Mouse (Mus musculus): Measurements from ENCODE around the gene Lgals3. TPM values are rescaled to one million over a fixed set of nuclear protein-coding genes. Genes with fewer than 3 reads are reported as not detected.
"Not testable (repeated sequence)": the region's sequence is repeated elsewhere in the genome, so short reads cannot be mapped to it uniquely, and the experiment has no call there.

Gene Lgals3
- total RNA-seq (2021) = 1 to 10 TPM; 4.8 to 5.8 TPM
- long read RNA-seq, experiment 1, partial matches to known transcripts = 1 of 5 reads
- long read RNA-seq, experiment 1, other reads (novel, unspliced or antisense) = 0 of 5 reads
- long read RNA-seq, experiment 2, partial matches to known transcripts = 0 of 4 reads
- long read RNA-seq, experiment 2, other reads (novel, unspliced or antisense) = 0 of 4 reads

DNA sequence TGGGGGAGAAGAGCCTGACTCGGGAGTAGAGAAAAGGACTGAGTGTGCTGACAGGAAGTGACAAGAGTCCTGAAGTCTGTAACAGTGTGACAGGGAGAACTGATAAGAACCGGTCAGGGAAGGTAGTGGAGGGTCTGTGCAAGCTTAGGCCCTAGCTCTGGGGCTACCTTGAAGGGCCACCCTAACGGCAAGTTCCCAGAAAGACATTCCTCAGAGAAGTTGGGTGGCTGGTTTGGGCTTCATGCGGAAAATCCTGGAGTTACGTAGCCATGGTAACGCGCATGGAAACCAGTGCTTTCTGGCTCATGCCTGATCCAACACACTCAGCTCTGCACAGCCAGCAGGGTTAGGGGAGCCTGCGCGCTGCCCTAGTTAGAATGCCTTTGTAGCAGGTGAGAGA, at the start of gene Lgals3:
Lgals3 (plus strand) TSS at position 291 of the 400 bp plus-strand sequence.
- peak in 1 of 2 experiments; percentile 22 for DNase-seq
- intact Hi-C loops (cut with DNase I) = no loop called here

- DNase-seq = no peak
- intact Hi-C loops (cut with DNase I) = no loop called here
These were observed 48.2 kb upstream of the Lgals3 start for GRCm38 (mm10) chr14:47319362-47319761.

- intact Hi-C loops (cut with DNase I); DNase-seq: not testable (repeated sequence)
These were observed 46.0 kb upstream of the Lgals3 start for GRCm38 (mm10) chr14:47321581-47321980.

DNA sequence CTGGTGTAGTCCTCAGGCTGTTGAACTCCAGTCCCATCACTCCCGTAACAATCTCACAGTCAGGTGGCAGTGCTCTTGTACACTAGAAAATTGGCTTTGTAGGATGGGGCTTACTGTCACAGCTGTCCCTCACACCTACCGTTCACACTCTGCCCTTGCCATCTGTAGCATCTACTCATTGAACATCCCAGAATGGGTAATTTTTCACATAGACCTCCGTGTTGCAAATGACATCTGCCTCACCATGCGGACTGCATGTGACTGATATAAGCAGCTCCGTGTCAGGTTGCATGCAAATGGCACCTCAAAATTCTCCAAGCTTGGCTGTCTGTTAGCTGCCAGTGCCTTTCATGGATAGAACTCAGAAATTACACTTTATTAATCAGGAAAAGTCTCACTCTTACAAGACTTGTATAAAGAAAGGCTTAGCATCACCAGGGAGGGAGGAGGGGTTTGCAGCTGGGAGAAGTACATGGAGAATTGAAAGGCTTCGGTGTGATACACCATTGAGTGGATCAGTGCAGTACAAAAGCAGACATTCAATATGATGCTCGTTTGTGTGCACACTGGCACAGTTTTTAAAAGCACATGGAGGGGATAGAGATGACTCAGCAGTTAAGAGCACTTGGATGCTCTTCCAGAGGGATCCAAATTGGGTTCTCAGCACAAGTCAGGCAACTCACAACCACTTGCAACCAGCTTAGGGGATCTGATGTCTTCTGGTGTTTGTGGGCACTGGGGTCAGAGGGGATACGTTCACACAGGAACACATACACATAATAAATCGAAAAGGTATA, 41.4 kb upstream of the Lgals3 start:
- intact Hi-C loops (cut with DNase I) = no loop called here
- no peak for DNase-seq

DNA sequence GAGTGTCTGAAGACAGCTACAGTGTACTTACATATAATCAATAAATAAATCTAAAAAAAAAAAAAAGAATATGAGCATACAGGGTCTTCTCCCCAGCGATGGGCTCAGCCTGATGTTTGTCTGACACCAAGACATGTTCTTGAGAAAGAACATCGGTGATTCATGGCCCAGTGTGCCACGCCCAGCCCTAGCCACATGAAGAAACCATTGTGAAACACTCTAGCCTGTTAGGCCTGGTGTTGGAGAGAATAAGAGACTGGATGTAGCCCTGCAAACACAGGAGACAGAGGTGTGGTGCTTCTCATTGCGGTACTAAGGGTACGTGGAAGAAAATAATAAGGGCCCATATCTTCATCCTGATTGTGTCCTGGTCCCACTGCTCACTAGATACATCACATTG, 40.2 kb upstream of the Lgals3 start:
- intact Hi-C loops (cut with DNase I) = no loop called here

DNA sequence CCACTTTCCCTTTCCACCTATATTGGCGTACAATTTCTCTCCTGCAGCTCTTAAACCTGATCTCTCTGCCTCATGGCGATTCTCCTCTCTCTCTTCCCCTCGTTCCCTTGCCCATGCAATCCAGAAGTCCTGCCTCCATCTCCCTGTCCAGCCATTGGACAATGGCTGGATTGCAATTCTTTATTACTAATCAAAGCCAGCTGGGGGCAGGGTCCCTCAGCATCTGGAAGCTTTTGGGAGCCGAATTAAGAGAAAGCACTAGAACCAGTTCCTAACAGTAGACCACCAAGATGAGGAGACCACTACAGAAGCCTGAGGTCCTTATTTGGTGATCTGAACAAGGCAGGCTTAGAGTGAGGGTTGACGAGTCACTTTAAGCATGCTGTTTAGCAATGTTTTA, 35.6 kb upstream of the Lgals3 start:
- intact Hi-C loops (cut with DNase I) = loop anchor here (10.0 kb wide), 1 partner anchor 133 kb away; no protein-coding TSS in a partner anchor
- DNase-seq = no peak

More for the DNA sequence above, 40.2 kb upstream of the Lgals3 start:
- no peak for DNase-seq

DNA sequence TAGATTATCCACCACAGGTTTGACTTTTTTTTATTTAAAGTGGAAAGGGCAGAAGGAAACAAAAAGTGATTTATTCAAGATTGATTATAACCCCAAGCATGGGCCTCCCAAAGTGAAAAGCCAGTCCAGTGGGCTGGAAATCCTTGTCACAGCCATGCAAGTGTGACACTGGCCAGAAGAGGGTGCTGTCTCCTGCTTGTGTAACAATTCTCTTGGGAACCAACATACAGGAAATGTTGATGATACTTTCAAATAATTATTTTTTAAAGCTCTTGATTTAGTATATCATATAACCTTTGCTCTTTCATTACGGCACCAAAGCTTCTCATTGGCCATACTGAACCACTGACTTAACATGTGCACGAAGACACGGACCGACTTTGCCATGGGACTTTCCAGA, 32.7 kb upstream of the Lgals3 start:
- DNase-seq = peak; percentile 52 to 77
- intact Hi-C loops (cut with DNase I) = loop anchor here (1.0 to 10.0 kb wide), 3 partner anchors 61 to 197 kb away; no protein-coding TSS in a partner anchor

DNA sequence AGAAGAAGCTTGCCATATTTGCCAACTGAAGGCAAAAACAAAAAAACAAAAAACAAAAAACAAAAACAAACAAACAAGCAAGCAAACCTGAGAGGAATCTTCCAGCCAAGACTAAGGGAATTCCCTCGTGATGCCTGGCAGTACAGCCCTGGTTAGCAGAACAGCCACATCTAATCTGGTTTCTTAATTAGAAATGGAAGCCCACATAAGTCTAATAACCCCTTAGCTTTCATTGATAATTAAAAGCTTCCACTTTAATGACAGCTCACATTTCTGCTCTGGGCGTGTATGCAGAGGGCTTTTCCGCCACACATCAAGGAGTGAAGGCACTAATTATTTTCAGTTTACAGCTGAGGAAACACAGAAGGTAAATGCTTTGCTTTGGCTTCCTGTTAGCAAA, 32.3 kb upstream of the Lgals3 start:
- DNase-seq = no peak
- intact Hi-C loops (cut with DNase I) = loop anchor here (1.0 to 10.0 kb wide), 3 partner anchors 61 to 197 kb away; no protein-coding TSS in a partner anchor

GRCm38 (mm10) chr14:47340231-47340925, 27.2 kb upstream of the Lgals3 start:
- no peak for DNase-seq
- intact Hi-C loops (cut with DNase I) = no loop called here

- no peak for DNase-seq
- intact Hi-C loops (cut with DNase I) = no loop called here
These were observed 25.7 kb upstream of the Lgals3 start for GRCm38 (mm10) chr14:47341811-47342291.

DNA sequence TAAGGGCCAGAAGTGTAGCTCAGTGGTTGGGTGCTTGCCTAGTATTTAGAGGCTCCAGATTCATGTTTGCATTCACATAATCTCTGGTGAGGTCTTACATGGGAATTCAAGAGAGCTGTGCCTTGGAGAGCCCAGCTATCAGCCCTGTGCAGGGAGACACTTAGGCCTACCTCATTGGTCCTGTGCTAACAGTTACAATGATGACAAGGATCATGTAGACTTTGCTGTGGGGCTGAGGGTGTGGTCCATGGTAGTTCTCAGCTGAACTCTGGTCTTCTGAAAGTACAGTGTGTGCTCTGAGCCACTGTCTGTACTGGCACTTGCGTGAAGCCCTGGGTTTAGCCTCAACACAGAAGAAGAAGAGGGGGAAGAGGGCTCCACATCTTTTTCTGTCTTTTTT, 20.8 kb upstream of the Lgals3 start:
- no peak for DNase-seq
- intact Hi-C loops (cut with DNase I) = no loop called here

- intact Hi-C loops (cut with DNase I) = no loop called here
- no peak for DNase-seq
These were observed 16.6 kb upstream of the Lgals3 start for GRCm38 (mm10) chr14:47350974-47351373.

DNA sequence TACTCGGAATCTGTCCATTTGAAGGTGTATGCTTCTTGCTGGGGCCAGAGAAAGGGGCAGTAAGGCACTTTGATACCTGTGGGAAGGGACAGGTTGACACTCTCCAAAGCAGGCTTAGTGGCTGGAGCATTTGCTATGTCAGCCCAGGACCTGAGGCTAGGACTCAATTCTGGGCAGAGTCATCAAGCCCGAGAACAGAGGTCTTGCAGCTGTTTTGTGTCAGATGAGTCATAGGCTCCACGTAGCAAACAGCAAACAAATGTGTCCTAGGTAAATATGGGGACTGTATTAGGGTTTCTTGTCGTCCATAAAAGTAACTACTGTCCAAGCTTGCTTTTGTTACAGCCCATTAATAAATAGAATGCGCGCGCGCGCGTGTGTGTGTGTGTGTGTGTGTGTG, 15.3 kb upstream of the Lgals3 start:
- intact Hi-C loops (cut with DNase I) = no loop called here
- DNase-seq = no peak

- intact Hi-C loops (cut with DNase I) = no loop called here
- no peak for DNase-seq
These were observed 14.3 kb upstream of the Lgals3 start for GRCm38 (mm10) chr14:47353240-47353639.

- no peak for DNase-seq
- intact Hi-C loops (cut with DNase I) = no loop called here
These were observed 13.4 kb upstream of the Lgals3 start for GRCm38 (mm10) chr14:47354111-47354577.

GRCm38 (mm10) chr14:47354948-47355347, 12.6 kb upstream of the Lgals3 start:
- intact Hi-C loops (cut with DNase I) = no loop called here
- DNase-seq = no peak

GRCm38 (mm10) chr14:47356622-47357021, 10.9 kb upstream of the Lgals3 start:
- intact Hi-C loops (cut with DNase I) = no loop called here
- no peak for DNase-seq

GRCm38 (mm10) chr14:47359610-47360009, 7.9 kb upstream of the Lgals3 start:
- no peak for DNase-seq
- intact Hi-C loops (cut with DNase I) = no loop called here

GRCm38 (mm10) chr14:47361418-47361817, 6.1 kb upstream of the Lgals3 start:
- DNase-seq = no peak
- intact Hi-C loops (cut with DNase I) = no loop called here

DNA sequence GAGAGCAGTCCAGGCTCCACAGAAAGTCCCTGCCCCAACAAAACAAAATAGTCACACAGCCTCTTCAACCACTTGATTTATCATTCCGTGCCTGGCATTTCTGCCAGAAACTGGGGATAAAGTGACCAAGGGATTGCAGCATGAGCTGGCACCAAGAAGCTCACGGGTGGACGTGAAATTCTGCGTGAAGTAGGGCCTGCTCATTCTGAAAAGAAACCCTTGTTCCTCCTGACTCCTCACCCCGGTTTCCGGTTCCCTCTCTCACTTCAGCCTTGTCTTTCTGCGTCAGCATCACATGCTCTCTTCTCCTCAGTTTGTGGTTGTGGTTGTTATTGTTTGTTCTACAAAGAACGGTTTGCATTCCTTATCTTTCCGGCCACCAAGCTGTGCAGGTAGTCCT, 5.7 kb upstream of the Lgals3 start:
- intact Hi-C loops (cut with DNase I) = no loop called here
- DNase-seq = no peak
